Mouse (Mus musculus) intestine, postnatal 0 days (tissue): ENCODE data around the gene Apoc2. TPM values are rescaled to one million over a fixed set of nuclear protein-coding genes. Genes with fewer than 3 reads are reported as not detected.
A peak's percentile ranks its signal among the peaks of the same experiment; 100 is the strongest.

Experiments
- ATAC-seq: fragments of 200-750 bp; cut with Nextera tagmentation; 2 replicates; pipeline ENCODE4 v1.8.0; 2017; ENCODE audit warnings: mild to moderate bottlenecking, moderate TSS enrichment, moderate library complexity
- H3K27ac ChIP-seq: fragments of 300-500 bp; sonication (generic); 2 replicates; pipeline ENCODE4 v1.5.1; 2014; ENCODE audit warnings: mild to moderate bottlenecking, low read depth, low read length, moderate library complexity
- H3K27me3 ChIP-seq: fragments of 300-500 bp; sonication (generic); replicated peaks from 2 replicates; pipeline ENCODE4 v1.6.1; 2014; ENCODE audit warnings: low read length, mixed read lengths; ENCODE audit not compliant: control insufficient read depth, insufficient read depth
- H3K36me3 ChIP-seq: fragments of 300-500 bp; sonication (generic); 2 replicates; pipeline ENCODE4 v1.6.1; 2014; ENCODE audit warnings: mild to moderate bottlenecking, moderate library complexity; ENCODE audit not compliant: control insufficient read depth, insufficient read depth
- H3K4me1 ChIP-seq: fragments of 300-500 bp; sonication (generic); replicated peaks from 2 replicates; pipeline ENCODE4 v1.6.1; 2014; ENCODE audit warnings: antibody characterized with exemption, low read length, mixed read lengths; ENCODE audit not compliant: control insufficient read depth, insufficient read depth
- H3K4me2 ChIP-seq: fragments of 300-500 bp; sonication (generic); replicated peaks from 2 replicates; pipeline ENCODE4 v1.6.1; 2014; ENCODE audit warnings: low read depth, mild to moderate bottlenecking, moderate library complexity
- H3K4me3 ChIP-seq: fragments of 300-500 bp; sonication (generic); 2 replicates; pipeline ENCODE4 v1.5.1; 2014; ENCODE audit warnings: low read depth, low read length
- H3K9ac ChIP-seq: fragments of 300-500 bp; sonication (generic); 2 replicates; pipeline ENCODE4 v1.6.1; 2014; ENCODE audit warnings: mild to moderate bottlenecking, low read depth, low read length
- H3K9me3 ChIP-seq: fragments of 300-500 bp; sonication (generic); 2 replicates; pipeline ENCODE4 v1.6.1; 2016; ENCODE audit warnings: mixed run types; ENCODE audit not compliant: control insufficient read depth
- CTCF ChIP-seq: sonication (generic); IDR thresholded peaks from 2 replicates; pipeline ENCODE4 v1.5.1; 2016; ENCODE audit warnings: low read depth, mild to moderate bottlenecking, control low read depth, antibody characterized with exemption, moderate library complexity
- WGBS: fragments of 180-500 bp; shearing (Covaris S2); extraction: QIAGEN DNeasy Blood & Tissue Kit; methylation state at CpG from one replicate; pipeline ENCODE4 v1.1.7; 2014; 5-methylcytosine and 5-hydroxymethylcytosine counted together
- polyA plus RNA-seq: library from polyadenylated mRNA; unstranded; fragments of >200 nt; fragmentation: Nextera tagmentation; extraction: Ambion mirVana; gene quantifications from 2 replicates; pipeline ENCODE4 v1.2.1, GENCODE M21; 2015

Apoc2 gene
- polyA plus RNA-seq, 1 experiment from 2014 or later, result 12,482 TPM

DNA sequence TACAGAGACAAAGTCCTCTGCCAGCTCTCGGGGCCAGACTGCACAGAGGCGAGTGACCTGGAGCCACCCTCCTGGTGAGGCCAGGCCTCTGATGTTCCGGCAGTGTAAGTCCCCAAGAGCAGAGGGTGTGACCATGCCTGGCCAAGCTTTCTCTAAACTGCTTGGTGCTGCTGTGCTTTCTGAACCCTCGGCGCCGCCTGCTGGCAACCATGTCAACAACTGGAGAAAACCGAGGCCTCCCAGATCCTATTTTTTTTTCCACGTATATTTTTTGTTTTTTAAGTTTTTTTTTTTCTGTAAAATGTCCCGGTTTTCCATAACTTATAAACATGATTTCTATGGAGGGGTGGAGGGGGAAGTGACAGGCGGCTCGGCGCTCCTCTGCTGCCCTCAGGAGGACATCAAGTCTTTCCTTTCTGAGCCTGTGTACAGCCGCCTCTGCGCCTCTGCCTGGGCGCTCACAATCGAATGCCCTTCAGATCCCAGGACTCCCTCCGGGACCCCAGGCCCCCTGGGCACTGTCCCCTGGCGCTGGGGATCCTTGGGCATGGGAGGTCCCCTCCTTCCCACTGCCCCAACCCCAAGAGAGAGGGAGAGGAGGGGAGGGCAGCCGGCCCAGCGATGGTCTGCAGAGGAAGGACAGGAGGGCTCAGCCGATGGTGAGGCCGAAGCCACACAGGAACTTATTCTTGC, 23.5 kb upstream of the Apoc2 start:
- Histone ChIP-seq H3K4me1 (peaks cover 9% of the 10 kb centered on the region), H3K9ac (no peak overlapping the region), H3K27ac (peak overlapping the region; percentile 83), H3K36me3 (peaks cover 21% of the 10 kb centered on the region), H3K27me3 (no peaks in the 10 kb centered on the region), H3K9me3 (no peaks in the 10 kb centered on the region), H3K4me3 (no peak overlapping the region), H3K4me2 (peak overlapping the region; percentile 37)
- 26% methylated on average over 22 of the region's 22 CpGs for WGBS
- peak; percentile 89 for TF ChIP-seq CTCF
- peak; percentile 96 for ATAC-seq

- no peak for TF ChIP-seq CTCF
- whole genome bisulfite sequencing, result 29% methylated on average over 12 of the region's 12 CpGs
- H3K27ac ChIP-seq, result peak overlapping the region; percentile 83
- H3K36me3 ChIP-seq, result peaks cover 21% of the 10 kb centered on the region
- H3K27me3 ChIP-seq, result no peaks in the 10 kb centered on the region
- no peaks in the 10 kb centered on the region for H3K9me3 ChIP-seq
- H3K4me3 ChIP-seq, result no peak overlapping the region
- peak overlapping the region; percentile 37; the same call in 1 of the 2 replicates for H3K4me2 ChIP-seq
- no peak overlapping the region for H3K9ac ChIP-seq
- ATAC-seq, result peak; percentile 64
- H3K4me1 ChIP-seq, result peaks cover 9% of the 10 kb centered on the region
These were observed 22.7 kb upstream of the Apoc2 start for GRCm38 (mm10) chr7:19700299-19701068.

DNA sequence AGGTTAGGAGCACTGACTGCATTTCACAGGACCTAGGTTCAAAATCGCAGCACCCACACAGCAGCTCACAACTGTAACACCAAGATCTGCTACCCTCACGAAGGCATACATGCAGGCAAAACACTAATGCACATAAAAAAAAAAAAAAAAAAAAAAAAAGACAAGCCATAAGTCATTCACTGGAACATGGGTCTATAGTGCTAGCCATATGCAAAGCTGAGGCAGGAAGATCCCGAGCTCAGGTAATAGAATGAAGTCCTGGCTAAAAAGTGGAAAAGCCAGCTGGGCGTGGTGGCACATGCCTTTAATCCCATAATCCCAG, 22.0 kb upstream of the Apoc2 start:
- Histone ChIP-seq H3K9me3 (no peaks in the 10 kb centered on the region), H3K36me3 (peaks cover 21% of the 10 kb centered on the region), H3K4me2 (no peak overlapping the region), H3K4me3 (no peak overlapping the region), H3K27ac (peak overlapping the region; percentile 83; the same call in 1 of the 2 replicates), H3K9ac (no peak overlapping the region), H3K27me3 (no peaks in the 10 kb centered on the region), H3K4me1 (peaks cover 9% of the 10 kb centered on the region)
- 81% methylated on average over 4 of the region's 4 CpGs for WGBS
- no peak for TF ChIP-seq CTCF
- no peak for ATAC-seq

GRCm38 (mm10) chr7:19698907-19699826, 21.4 kb upstream of the Apoc2 start, which contains the start of gene Apoe:
Gene Apoe, minus strand, starts transcription at chr7:19699188.
- peak; percentile 22; the same call in 1 of the 2 replicates for TF ChIP-seq CTCF

GRCm38 (mm10) chr7:19697949-19698906, 20.5 kb upstream of the Apoc2 start:
- no peak overlapping the region for H3K27ac ChIP-seq
- WGBS, result 11% methylated on average over 28 of the region's 28 CpGs

More at GRCm38 (mm10) chr7:19698907-19699826, 21.4 kb upstream of the Apoc2 start, which contains the start of gene Apoe:
- Histone ChIP-seq H3K4me3 (peak within 1 kb of the TSS; percentile 30), H3K27ac (peak within 1 kb of the TSS; percentile 83; the same call in 1 of the 2 replicates), H3K9ac (peak within 1 kb of the TSS; percentile 38; the same call in 1 of the 2 replicates), H3K36me3 (peaks cover 21% of the 10 kb centered on the region; the same call in 1 of the 2 replicates), H3K4me1 (peaks cover 10% of the 10 kb centered on the region), H3K9me3 (no peaks in the 10 kb centered on the region), H3K27me3 (no peaks in the 10 kb centered on the region), H3K4me2 (peak within 1 kb of the TSS; percentile 53)
- WGBS, result 17% methylated on average over 20 of the region's 20 CpGs
- no peak for ATAC-seq

More at GRCm38 (mm10) chr7:19697949-19698906, 20.5 kb upstream of the Apoc2 start:
- no peaks in the 10 kb centered on the region for H3K9me3 ChIP-seq
- H3K4me3 ChIP-seq, result peak overlapping the region; percentile 30
- peaks cover 17% of the 10 kb centered on the region; the same call in 1 of the 2 replicates for H3K36me3 ChIP-seq
- TF ChIP-seq CTCF, result peak; percentile 57
- H3K4me1 ChIP-seq, result peaks cover 17% of the 10 kb centered on the region
- peak overlapping the region; percentile 53 for H3K4me2 ChIP-seq
- H3K27me3 ChIP-seq, result no peaks in the 10 kb centered on the region
- no peak for ATAC-seq
- H3K9ac ChIP-seq, result peak overlapping the region; percentile 38; the same call in 1 of the 2 replicates
